Mouse (Mus musculus) thymus, adult 2 months (tissue): ENCODE results near the gene Slc16a11.

Experiments
- CTCF ChIP-seq: fragments of 200-500 bp; IDR thresholded peaks from 2 replicates; pipeline ENCODE4 v1.5.1; 2012; ENCODE audit warnings: mild to moderate bottlenecking, control low read depth, low read length, moderate library complexity, borderline replicate concordance; ENCODE audit not compliant: control insufficient read depth, poor library complexity, insufficient read depth; ENCODE audit errors: extremely low read depth
- POLR2A ChIP-seq: fragments of 200-500 bp; IDR thresholded peaks from 2 replicates; pipeline ENCODE4 v1.6.1; 2012; ENCODE audit warnings: mild to moderate bottlenecking, low read length, control low read depth, moderate library complexity; ENCODE audit not compliant: control insufficient read depth, poor library complexity, insufficient read depth; ENCODE audit errors: extremely low read depth

- TF ChIP-seq POLR2A (no peak), CTCF (no peak)
These were observed 1.9 kb upstream of the Slc16a11 start for GRCm38 (mm10) chr11:70210681-70211080.
